Mouse (Mus musculus) CH12.LX (cell line): ENCODE measurements around the gene Rgs5. TPM values are rescaled to one million over a fixed set of nuclear protein-coding genes. Genes with fewer than 3 reads are reported as not detected.

Source experiments
- DNase-seq: peaks from one replicate; pipeline ENCODE4 v3.0.0-alpha.2; 2013; ENCODE audit errors: extremely low read depth
- H3K27ac ChIP-seq: 2 replicates; pipeline ENCODE4 v1.5.1; 2012; ENCODE audit warnings: low read depth, mild to moderate bottlenecking, control low read depth, moderate library complexity; ENCODE audit not compliant: insufficient read depth
- H3K27me3 ChIP-seq: replicated peaks from 2 replicates; pipeline ENCODE3; 2012; ENCODE audit warnings: inconsistent platforms
- H3K36me3 ChIP-seq, 2 experiments: replicated peaks in 1 of 2; 2 replicates each; pipeline versions ENCODE3 to v1.6.1; 2012; ENCODE audit warnings: inconsistent platforms in 1 of 2, low read length in 1 of 2, mild to moderate bottlenecking in 1 of 2, mixed read lengths in 1 of 2, moderate library complexity in 1 of 2; ENCODE audit not compliant: control insufficient read depth in 1 of 2, insufficient read depth in 1 of 2
- H3K4me1 ChIP-seq, 2 experiments: 2 replicates each; pipeline ENCODE4 v1.6.1; 2012; ENCODE audit warnings: inconsistent platforms in 1 of 2, moderate library complexity in 1 of 2; ENCODE audit not compliant: insufficient read depth in 2 of 2, control insufficient read depth in 1 of 2
- H3K4me2 ChIP-seq: 2 replicates; pipeline ENCODE4 v1.6.1; 2012; ENCODE audit warnings: low read depth, mild to moderate bottlenecking, control low read depth; ENCODE audit not compliant: poor library complexity, insufficient read depth, severe bottlenecking
- H3K4me3 ChIP-seq, 3 experiments: fragments of 150-350 bp in 1 of 3; sonication (generic) in 1 of 3; replicated peaks in 1 of 3; 2 replicates each; pipeline versions ENCODE3 to v1.5.1; 2011 to 2012; ENCODE audit warnings: low read depth in 2 of 3, low read length in 2 of 3, mild to moderate bottlenecking in 2 of 3, moderate library complexity in 2 of 3, control low read depth in 1 of 3, improper control_type of control experiment in 1 of 3, inconsistent platforms in 1 of 3, mixed read lengths in 1 of 3; ENCODE audit not compliant: poor library complexity in 1 of 3
- H3K79me2 ChIP-seq: replicated peaks from 2 replicates; pipeline ENCODE4 v1.6.1; 2012; ENCODE audit warnings: mild to moderate bottlenecking, moderate library complexity; ENCODE audit not compliant: control insufficient read depth, poor library complexity, insufficient read depth, severe bottlenecking; ENCODE audit errors: extremely low read depth
- H3K9ac ChIP-seq: 2 replicates; pipeline ENCODE4 v1.6.1; 2012; ENCODE audit warnings: low read depth, mild to moderate bottlenecking, control low read depth, moderate library complexity; ENCODE audit not compliant: insufficient read depth
- H3K9me3 ChIP-seq: replicated peaks from 2 replicates; pipeline ENCODE3; 2012; ENCODE audit warnings: low read length, inconsistent platforms, mixed read lengths
- CHD1 ChIP-seq: IDR thresholded peaks from 2 replicates; pipeline ENCODE4 v1.6.1; 2012; ENCODE audit warnings: low read depth, low read length, improper control_type of control experiment, inconsistent platforms
- CHD2 ChIP-seq: IDR thresholded peaks from 2 replicates; pipeline ENCODE4 v1.6.1; 2011; ENCODE audit warnings: low read length, improper control_type of control experiment
- E2F4 ChIP-seq: IDR thresholded peaks from 2 replicates; pipeline ENCODE4 v1.6.1; 2011; ENCODE audit warnings: low read depth, low read length, improper control_type of control experiment; ENCODE audit not compliant: insufficient replicate concordance
- ELF1 ChIP-seq: IDR thresholded peaks from 2 replicates; pipeline ENCODE4 v1.6.1; 2014; ENCODE audit warnings: low read depth, mild to moderate bottlenecking, inconsistent platforms, low read length, improper control_type of control experiment
- ETS1 ChIP-seq: conservative IDR thresholded peaks from 2 replicates; pipeline ENCODE4 v1.6.1; 2012; ENCODE audit warnings: low read depth, mild to moderate bottlenecking, inconsistent platforms, low read length, improper control_type of control experiment, moderate library complexity
- GABPA ChIP-seq: IDR thresholded peaks from 2 replicates; pipeline ENCODE4 v1.6.1; 2012; ENCODE audit warnings: low read depth, low read length, improper control_type of control experiment, inconsistent platforms; ENCODE audit not compliant: insufficient replicate concordance
- IRF4 ChIP-seq: IDR thresholded peaks from 2 replicates; pipeline ENCODE4 v1.6.1; 2014; ENCODE audit warnings: low read depth, mild to moderate bottlenecking, inconsistent platforms, low read length, improper control_type of control experiment
- MAFK ChIP-seq: IDR thresholded peaks from 2 replicates; pipeline ENCODE4 v1.6.1; 2011; ENCODE audit warnings: low read length, improper control_type of control experiment; ENCODE audit not compliant: insufficient replicate concordance
- MEF2A ChIP-seq: IDR thresholded peaks from 2 replicates; pipeline ENCODE4 v1.6.1; 2014; ENCODE audit warnings: low read depth, mild to moderate bottlenecking, inconsistent platforms, low read length, improper control_type of control experiment, borderline replicate concordance
- MXI1 ChIP-seq: IDR thresholded peaks from 2 replicates; pipeline ENCODE4 v1.6.1; 2011; ENCODE audit warnings: mild to moderate bottlenecking, low read depth, low read length, improper control_type of control experiment
- NRF1 ChIP-seq: IDR thresholded peaks from 2 replicates; pipeline ENCODE4 v1.6.1; 2014; ENCODE audit warnings: low read depth, mild to moderate bottlenecking, inconsistent platforms, low read length, improper control_type of control experiment, moderate library complexity
- POLR2A ChIP-seq: IDR thresholded peaks from 2 replicates; pipeline ENCODE4 v1.6.1; 2011; ENCODE audit warnings: low read depth, mild to moderate bottlenecking, improper control_type of control experiment, low read length
- RAD21 ChIP-seq: IDR thresholded peaks from 2 replicates; pipeline ENCODE4 v1.6.1; 2011; ENCODE audit warnings: low read depth, mild to moderate bottlenecking, low read length, improper control_type of control experiment, moderate library complexity
- SIN3A ChIP-seq: IDR thresholded peaks from 2 replicates; pipeline ENCODE4 v1.6.1; 2012; ENCODE audit warnings: low read length, improper control_type of control experiment, inconsistent platforms
- TBP ChIP-seq: conservative IDR thresholded peaks from 2 replicates; pipeline ENCODE4 v1.6.1; 2011; ENCODE audit warnings: low read depth, low read length, improper control_type of control experiment
- TCF12 ChIP-seq: IDR thresholded peaks from 2 replicates; pipeline ENCODE4 v1.6.1; 2014; ENCODE audit warnings: low read depth, mild to moderate bottlenecking, inconsistent platforms, low read length, improper control_type of control experiment
- USF1 ChIP-seq: IDR thresholded peaks from 2 replicates; pipeline ENCODE4 v1.6.1; 2014; ENCODE audit warnings: low read depth, mild to moderate bottlenecking, inconsistent platforms, low read length, improper control_type of control experiment
- USF2 ChIP-seq: conservative IDR thresholded peaks from 2 replicates; pipeline ENCODE4 v1.6.1; 2011; ENCODE audit warnings: low read depth, low read length, improper control_type of control experiment
- ZC3H11A ChIP-seq: IDR thresholded peaks from 2 replicates; pipeline ENCODE4 v1.6.1; 2012; ENCODE audit warnings: low read depth, mild to moderate bottlenecking, inconsistent platforms, low read length, improper control_type of control experiment
- ZMIZ1 ChIP-seq: IDR thresholded peaks from 2 replicates; pipeline ENCODE4 v1.6.1; 2012; ENCODE audit warnings: low read depth, mild to moderate bottlenecking, inconsistent platforms, low read length, improper control_type of control experiment
- ZNF384 ChIP-seq: IDR thresholded peaks from 2 replicates; pipeline ENCODE4 v1.6.1; 2012; ENCODE audit warnings: low read depth, low read length, improper control_type of control experiment, inconsistent platforms
- dilution Hi-C: fragments of 300-500 bp; cut with MboI; formaldehyde crosslinking; loops from 2 replicates; pipeline ENCODE4 v1.14.3; 2020; ENCODE audit warnings: low sequenced_read_pairs; ENCODE audit not compliant: extremely low pct_unique_long_range_greater_than_20kb, extremely low pct_ligation_motif_present
- in situ Hi-C: fragments of 300-500 bp; cut with MboI; formaldehyde crosslinking; loops from 3 replicates; pipeline ENCODE4 v1.14.3; 2019; ENCODE audit warnings: low sequenced_read_pairs, low pct_ligation_motif_present, low pct_unique_long_range_greater_than_20kb, mixed read lengths
- polyA plus RNA-seq: library from polyadenylated mRNA; unstranded; fragments of >175 nt; gene quantifications from 2 replicates; pipeline ENCODE4 v1.2.1, GENCODE M21; 2012; ENCODE audit warnings: low read depth; ENCODE audit not compliant: insufficient read length
- total RNA-seq, 2 experiments: library from RNA; depleted of rRNA; stranded (reverse); fragments of 300-350 nt in 1 of 2; fragments of >200 nt in 1 of 2; gene quantifications; 2 replicates each; pipeline ENCODE4 v1.2.3; 2012 to 2014

Rgs5 gene
- total and polyA plus RNA-seq, 3 experiments, result not detected

DNA sequence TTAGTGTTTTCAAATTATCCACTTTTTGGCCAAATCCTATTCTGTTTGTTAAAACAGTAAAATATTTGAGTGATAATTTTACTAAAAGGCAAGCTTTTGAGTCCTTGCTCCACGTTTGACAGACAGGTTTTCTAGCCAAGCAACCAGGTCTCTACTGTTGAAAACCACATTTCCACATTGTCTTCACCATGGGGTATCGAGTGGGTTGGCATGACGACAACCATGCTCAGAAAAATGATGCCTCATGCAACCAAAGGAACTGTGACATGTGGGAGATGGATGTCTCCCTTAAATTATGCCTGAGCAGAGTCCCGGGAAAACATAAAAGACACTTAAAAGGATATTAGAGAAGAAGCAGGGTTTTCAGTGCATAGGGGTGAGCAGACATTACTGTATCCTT is 41.9 kb downstream of the Rgs5 start:
- H3K27me3 ChIP-seq, result peaks cover 32% of the 10 kb centered on the region
- dilution Hi-C loops, result no loop called here
- no peaks in the 10 kb centered on the region for H3K36me3 ChIP-seq
- H3K4me1 ChIP-seq, result no peaks in the 10 kb centered on the region
- no peak overlapping the region for H3K4me3 ChIP-seq
- DNase-seq, result no peak
- no peaks in the 10 kb centered on the region for H3K9me3 ChIP-seq
- in situ Hi-C loops, result no loop called here
- TF ChIP-seq TBP (no peak), MXI1 (no peak), USF2 (no peak)
- H3K9ac ChIP-seq, result no peak overlapping the region
- H3K4me2 ChIP-seq, result no peak overlapping the region
- H3K27ac ChIP-seq, result no peak overlapping the region
- no peaks in the 10 kb centered on the region for H3K79me2 ChIP-seq

DNA sequence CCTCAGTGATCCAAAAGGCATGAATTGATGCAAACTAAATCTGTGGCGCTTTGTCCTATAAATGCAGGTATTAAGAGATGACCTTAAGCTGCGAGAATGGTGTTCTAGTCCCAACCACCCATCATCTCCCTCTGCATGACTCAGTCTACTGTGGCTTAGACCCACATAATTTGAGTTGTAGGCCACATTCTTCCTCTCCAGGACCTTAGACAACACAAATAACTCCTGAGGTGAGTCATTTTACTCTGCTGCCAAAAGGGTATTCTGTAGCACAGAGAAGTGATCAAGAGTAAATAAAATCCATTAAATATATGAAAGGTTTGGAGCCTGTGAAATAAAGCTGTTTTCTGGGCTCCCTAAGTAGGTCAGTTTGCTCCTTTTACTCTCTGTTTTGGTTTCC is 43.9 kb downstream of the Rgs5 start:
- Histone ChIP-seq H3K36me3 (no peaks in the 10 kb centered on the region), H3K4me3 (no peak overlapping the region), H3K9me3 (no peaks in the 10 kb centered on the region), H3K9ac (no peak overlapping the region), H3K4me1 (no peaks in the 10 kb centered on the region), H3K27ac (no peak overlapping the region), H3K4me2 (no peak overlapping the region), H3K27me3 (peaks cover 28% of the 10 kb centered on the region), H3K79me2 (no peaks in the 10 kb centered on the region)
- in situ Hi-C loops, result no loop called here
- TF ChIP-seq CHD2 (no peak), POLR2A (no peak), NRF1 (no peak), GABPA (no peak), ELF1 (no peak), MAFK (no peak), MEF2A (no peak), SIN3A (no peak), TCF12 (no peak), ETS1 (no peak), RAD21 (no peak), ZC3H11A (no peak), USF1 (no peak), ZMIZ1 (no peak), E2F4 (no peak), CHD1 (no peak), ZNF384 (no peak), IRF4 (no peak)
- dilution Hi-C loops, result no loop called here
- no peak for DNase-seq
